ENCODE assay signal across 24 mouse cellular contexts in genomic region chr12:21306721-21307120, GRCm38 (mm10). TPM values are rescaled to one million over a fixed set of nuclear protein-coding genes. Genes with fewer than 3 reads are reported as not detected.
A peak's percentile ranks its signal among the peaks of the same experiment; 100 is the strongest.
DNase-seq lines count a peak whose midpoint lies in the region; ATAC-seq and TF ChIP-seq lines count a peak whose summit lies in the region.
"Had no signal": no experiment of that assay in that cellular context is flagged by ENCODE, and none has a peak within 500 bp of the region (broad histone marks: within the 10 kb centered on the region; RNA-seq: fewer than 3 reads in every experiment).

No protein-coding gene starts in this region.

- ATAC-seq in kidney, postnatal 0 days (replicated peaks; ENCODE audit: low FRiP score, low read depth), result no peak
- ATAC-seq in midbrain, embryonic 11.5 days (ENCODE audit: low FRiP score), result no peak
- no peak for ATAC-seq in midbrain, embryonic 13.5 days
- ATAC-seq in limb, embryonic 13.5 days (ENCODE audit: low FRiP score, low read depth), result peak; percentile 60; the same call in 1 of the 2 replicates
- ATAC-seq: activated CD4-positive, CD25-positive, alpha-beta regulatory T cell, adult 4 months; forebrain, embryonic 14.5 days; hindbrain, postnatal 0 days; inflammation-experienced regulatory T-cells, adult 6 months had no signal

- peaks cover 65% of the 10 kb centered on the region for H3K36me3 ChIP-seq in kidney, postnatal 0 days (ENCODE audit: insufficient read depth, low read length)
- peaks cover 23% of the 10 kb centered on the region; the same call in 1 of the 2 replicates for H3K36me3 ChIP-seq in midbrain, embryonic 11.5 days (ENCODE audit: control insufficient read depth, insufficient read depth, low read length)
- peaks cover 91% of the 10 kb centered on the region for H3K36me3 ChIP-seq in midbrain, embryonic 13.5 days
- peaks cover 94% of the 10 kb centered on the region for H3K36me3 ChIP-seq in limb, embryonic 13.5 days

- no peak overlapping the region for H3K9ac ChIP-seq in kidney, postnatal 0 days (ENCODE audit: low read depth, low read length)
- H3K9ac ChIP-seq in midbrain, embryonic 11.5 days (ENCODE audit: low read length), result no peak overlapping the region
- H3K9ac ChIP-seq in midbrain, embryonic 13.5 days (replicated peaks), result no peak overlapping the region
- H3K9ac ChIP-seq in limb, embryonic 13.5 days, result no peak overlapping the region
- H3K9ac ChIP-seq: embryonic facial prominence, embryonic 12.5 days; embryonic facial prominence, embryonic 15.5 days; heart, embryonic 13.5 days; hindbrain, embryonic 14.5 days had no signal

- WGBS in kidney, postnatal 0 days, result 55% methylated on average over 4 of the region's 4 CpGs
- 90% methylated on average over 4 of the region's 4 CpGs for WGBS in midbrain, embryonic 11.5 days
- WGBS in midbrain, embryonic 13.5 days, result 93% methylated on average over 4 of the region's 4 CpGs
- 61% methylated on average over 4 of the region's 4 CpGs for WGBS in limb, embryonic 13.5 days

- no peaks in the 10 kb centered on the region for H3K9me3 ChIP-seq in kidney, postnatal 0 days (replicated peaks; ENCODE audit: low read length)
- H3K9me3 ChIP-seq in midbrain, embryonic 11.5 days (ENCODE audit: control insufficient read depth, low read length), result no peaks in the 10 kb centered on the region
- no peaks in the 10 kb centered on the region for H3K9me3 ChIP-seq in midbrain, embryonic 13.5 days
- no peaks in the 10 kb centered on the region for H3K9me3 ChIP-seq in limb, embryonic 13.5 days
- H3K9me3 ChIP-seq: embryonic facial prominence, embryonic 12.5 days; embryonic facial prominence, embryonic 15.5 days; heart, embryonic 10.5 days; heart, embryonic 13.5 days had no signal

- H3K4me2 ChIP-seq in kidney, postnatal 0 days (ENCODE audit: low read length), result no peak overlapping the region
- H3K4me2 ChIP-seq in midbrain, embryonic 11.5 days, result no peak overlapping the region
- no peak overlapping the region for H3K4me2 ChIP-seq in midbrain, embryonic 13.5 days (replicated peaks)
- H3K4me2 ChIP-seq in limb, embryonic 13.5 days (replicated peaks), result no peak overlapping the region
- H3K4me2 ChIP-seq: embryonic facial prominence, embryonic 12.5 days; embryonic facial prominence, embryonic 15.5 days; heart, embryonic 13.5 days; hindbrain, embryonic 14.5 days had no signal

- H3K4me1 ChIP-seq in kidney, postnatal 0 days (replicated peaks; ENCODE audit: insufficient read depth, low read length), result no peaks in the 10 kb centered on the region
- no peaks in the 10 kb centered on the region for H3K4me1 ChIP-seq in midbrain, embryonic 11.5 days (ENCODE audit: control insufficient read depth, insufficient read depth, low read length)
- H3K4me1 ChIP-seq in midbrain, embryonic 13.5 days (replicated peaks), result no peaks in the 10 kb centered on the region
- H3K4me1 ChIP-seq in limb, embryonic 13.5 days, result no peaks in the 10 kb centered on the region
- H3K4me1 ChIP-seq: embryonic facial prominence, embryonic 12.5 days; embryonic facial prominence, embryonic 15.5 days; heart, embryonic 10.5 days; heart, embryonic 13.5 days had no signal

- DNase-seq in kidney, postnatal 0 days (ENCODE audit: low spot score), result no peak
- DNase-seq in kidney, postnatal 4 days, result no peak
- peak; percentile 14 for DNase-seq in midbrain, embryonic 11.5 days (ENCODE audit: low spot score, missing footprints)
- no peak for DNase-seq in gastrocnemius, postnatal 36 days
- DNase-seq: adrenal gland, adult 8-10 months; cerebellum, adult 11 months; cerebellum, adult 2 months; cerebellum, adult 9-11 months; cerebellum, postnatal 25 days; gastrocnemius, postnatal 25 days; heart, adult 2 months; heart, postnatal 14 days; heart, postnatal 4 days had no signal

- intact Hi-C loops in gastrocnemius, postnatal 36 days (cut with DNase I), result no loop called here

- no peaks in the 10 kb centered on the region for H3K27me3 ChIP-seq in kidney, postnatal 0 days (ENCODE audit: insufficient read depth, low read length)
- H3K27me3 ChIP-seq in midbrain, embryonic 11.5 days (ENCODE audit: control insufficient read depth, insufficient read depth, low read length), result no peaks in the 10 kb centered on the region
- H3K27me3 ChIP-seq in midbrain, embryonic 13.5 days, result no peaks in the 10 kb centered on the region
- no peaks in the 10 kb centered on the region for H3K27me3 ChIP-seq in limb, embryonic 13.5 days
- H3K27me3 ChIP-seq: embryonic facial prominence, embryonic 12.5 days; embryonic facial prominence, embryonic 15.5 days; heart, embryonic 13.5 days had no signal

- no peak for TF ChIP-seq CTCF in kidney, postnatal 0 days (IDR thresholded peaks at IDR 0.05; ENCODE audit: low read depth)

- H3K4me3 ChIP-seq in kidney, postnatal 0 days (replicated peaks; ENCODE audit: low read depth, low read length), result no peak overlapping the region
- H3K4me3 ChIP-seq in midbrain, embryonic 11.5 days (ENCODE audit: low read depth, low read length), result no peak overlapping the region
- no peak overlapping the region for H3K4me3 ChIP-seq in midbrain, embryonic 13.5 days (replicated peaks)
- H3K4me3 ChIP-seq in limb, embryonic 13.5 days, result no peak overlapping the region
- H3K4me3 ChIP-seq: embryonic facial prominence, embryonic 12.5 days; embryonic facial prominence, embryonic 15.5 days; heart, adult 2 months; heart, embryonic 10.5 days; heart, embryonic 13.5 days had no signal

- 0 out of 2 replicates have a peak overlapping the region, but pooled peaks have one; percentile 8 for H3K27ac ChIP-seq in kidney, postnatal 0 days
- H3K27ac ChIP-seq in midbrain, embryonic 11.5 days (ENCODE audit: low read depth, low read length), result no peak overlapping the region
- H3K27ac ChIP-seq in midbrain, embryonic 13.5 days, result no peak overlapping the region
- no peak overlapping the region for H3K27ac ChIP-seq in limb, embryonic 13.5 days
- H3K27ac ChIP-seq: embryonic facial prominence, embryonic 12.5 days; embryonic facial prominence, embryonic 15.5 days; heart, adult 2 months; heart, embryonic 10.5 days; heart, embryonic 13.5 days; hindbrain, embryonic 14.5 days; hindbrain, postnatal 0 days had no signal

RNA-seq across cellular contexts. Expression of gene Iah1, which starts 9.5 kb away (rescaled TPM):
- polyA plus RNA-seq in kidney, postnatal 0 days (2015; fragmentation: Nextera tagmentation; extraction: Ambion mirVana), result 150 and 152 TPM in 2 replicates
- 49.5 and 50.8 TPM in 2 replicates for polyA plus RNA-seq in midbrain, embryonic 11.5 days (2014; fragmentation: Nextera tagmentation; extraction: Ambion mirVana)
- 44.7 and 45.1 TPM in 2 replicates for polyA plus RNA-seq in midbrain, embryonic 13.5 days (2015; fragmentation: Nextera tagmentation; extraction: Ambion mirVana)
- 58.0 and 61.3 TPM in 2 replicates for polyA plus RNA-seq in limb, embryonic 13.5 days (2015; fragmentation: Nextera tagmentation; extraction: Ambion mirVana)
- 1 to 10 TPM; 5.1 to 5.3 TPM for total RNA-seq in gastrocnemius, postnatal 36 days (2021)

RNA-seq across cellular contexts. Expression of gene Itgb1bp1, which starts 20.6 kb away (rescaled TPM):
- polyA plus RNA-seq in kidney, postnatal 0 days (2015; fragmentation: Nextera tagmentation; extraction: Ambion mirVana), result 50.9 and 52.6 TPM in 2 replicates
- 42.6 and 42.9 TPM in 2 replicates for polyA plus RNA-seq in midbrain, embryonic 11.5 days (2014; fragmentation: Nextera tagmentation; extraction: Ambion mirVana)
- polyA plus RNA-seq in midbrain, embryonic 13.5 days (2015; fragmentation: Nextera tagmentation; extraction: Ambion mirVana), result 37.2 and 40.3 TPM in 2 replicates
- 52.6 and 55.2 TPM in 2 replicates for polyA plus RNA-seq in limb, embryonic 13.5 days (2015; fragmentation: Nextera tagmentation; extraction: Ambion mirVana)
- 10 to 100 TPM; 35.8 to 39.7 TPM for total RNA-seq in gastrocnemius, postnatal 36 days (2021)

RNA-seq across cellular contexts. Expression of gene Cpsf3, which starts 21.5 kb away (rescaled TPM):
- polyA plus RNA-seq in kidney, postnatal 0 days (2015; fragmentation: Nextera tagmentation; extraction: Ambion mirVana), result 81.0 and 83.5 TPM in 2 replicates
- polyA plus RNA-seq in midbrain, embryonic 11.5 days (2014; fragmentation: Nextera tagmentation; extraction: Ambion mirVana), result 138 and 145 TPM in 2 replicates
- polyA plus RNA-seq in midbrain, embryonic 13.5 days (2015; fragmentation: Nextera tagmentation; extraction: Ambion mirVana), result 116 and 119 TPM in 2 replicates
- polyA plus RNA-seq in limb, embryonic 13.5 days (2015; fragmentation: Nextera tagmentation; extraction: Ambion mirVana), result 114 TPM in 2 replicates
- total RNA-seq in gastrocnemius, postnatal 36 days (2021), result 10 to 100 TPM; 16.7 to 18.8 TPM
